Mouse (Mus musculus) bone marrow, adult 2 months (tissue): ENCODE data around the gene Ntn5.

Experiments used
- CTCF ChIP-seq: fragments of 200-500 bp; IDR thresholded peaks from 2 replicates; pipeline ENCODE4 v1.5.1; 2011; ENCODE audit warnings: low read length, control low read depth; ENCODE audit not compliant: control insufficient read depth, insufficient read depth
- POLR2A ChIP-seq: fragments of 200-500 bp; IDR thresholded peaks from 2 replicates; pipeline ENCODE4 v1.6.1; 2011; ENCODE audit warnings: low read depth, mild to moderate bottlenecking, control low read depth, low read length, borderline replicate concordance; ENCODE audit not compliant: control insufficient read depth

DNA sequence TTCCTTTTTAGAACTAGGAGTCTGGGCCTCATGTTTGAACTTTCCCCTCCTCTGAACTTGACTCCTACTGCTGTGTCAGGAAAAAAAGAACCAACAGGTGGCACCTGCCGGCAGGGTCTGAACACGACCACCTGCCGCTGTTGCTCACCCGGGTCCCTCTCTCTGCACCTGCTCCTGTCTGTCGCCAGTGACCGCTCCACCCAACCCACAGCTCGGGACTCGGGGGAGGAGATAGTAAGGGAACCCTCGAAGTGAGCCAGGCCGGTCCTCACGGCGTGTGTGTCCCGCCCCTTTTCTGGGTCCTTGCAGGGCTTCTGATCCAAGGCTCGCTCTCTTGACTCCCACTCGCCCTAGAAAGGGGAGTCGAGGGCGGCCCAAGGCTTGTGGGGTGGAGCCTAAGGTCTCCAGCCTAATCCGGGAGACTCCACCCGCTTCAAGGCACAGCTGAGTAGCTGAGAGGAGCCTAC is 44.2 kb upstream of the Ntn5 start, which contains the start of gene Mamstr:
- no peak for TF ChIP-seq CTCF
- TF ChIP-seq POLR2A: no peak
